Mouse (Mus musculus) midbrain, postnatal 0 days (tissue): Measurements from ENCODE around the gene Glo1. TPM values are rescaled to one million over a fixed set of nuclear protein-coding genes. Genes with fewer than 3 reads are reported as not detected.
A peak's percentile ranks its signal among the peaks of the same experiment; 100 is the strongest.

Source experiments
- ATAC-seq: fragments of 200-750 bp; cut with Nextera tagmentation; 2 replicates; pipeline ENCODE4 v1.8.0; 2017; ENCODE audit warnings: moderate number of reproducible peaks, mild to moderate bottlenecking, moderate TSS enrichment, moderate library complexity; ENCODE audit not compliant: low FRiP score
- DNase-seq: peaks from one replicate; pipeline ENCODE4 v3.0.0-alpha.2; 2015; ENCODE audit warnings: low spot score
- H3K27ac ChIP-seq: fragments of 300-500 bp; sonication (generic); 2 replicates; pipeline ENCODE4 v1.5.1; 2014; ENCODE audit warnings: low read depth, mild to moderate bottlenecking, low read length, mixed read lengths
- H3K27me3 ChIP-seq: fragments of 300-500 bp; sonication (generic); 2 replicates; pipeline ENCODE4 v1.6.1; 2014; ENCODE audit warnings: low read length, control low read depth, mixed read lengths; ENCODE audit not compliant: insufficient read depth
- H3K36me3 ChIP-seq: fragments of 300-500 bp; sonication (generic); 2 replicates; pipeline ENCODE4 v1.6.1; 2014; ENCODE audit warnings: low read length, control low read depth, mixed read lengths; ENCODE audit not compliant: insufficient read depth
- H3K4me1 ChIP-seq: fragments of 300-500 bp; sonication (generic); 2 replicates; pipeline ENCODE4 v1.6.1; 2014; ENCODE audit warnings: mild to moderate bottlenecking, control low read depth, antibody characterized with exemption, low read length, mixed read lengths; ENCODE audit not compliant: insufficient read depth
- H3K4me2 ChIP-seq: fragments of 300-500 bp; sonication (generic); 2 replicates; pipeline ENCODE4 v1.6.1; 2014; ENCODE audit warnings: low read depth, mild to moderate bottlenecking, low read length, mixed read lengths; ENCODE audit not compliant: poor library complexity, severe bottlenecking
- H3K4me3 ChIP-seq: fragments of 300-500 bp; sonication (generic); 2 replicates; pipeline ENCODE4 v1.5.1; 2014; ENCODE audit warnings: low read depth, mild to moderate bottlenecking, low read length, moderate library complexity
- H3K9ac ChIP-seq: fragments of 300-500 bp; sonication (generic); replicated peaks from 2 replicates; pipeline ENCODE4 v1.6.1; 2014; ENCODE audit warnings: mild to moderate bottlenecking, low read length, moderate library complexity, mixed read lengths; ENCODE audit not compliant: poor library complexity, severe bottlenecking
- H3K9me3 ChIP-seq: fragments of 300-500 bp; sonication (generic); 2 replicates; pipeline ENCODE4 v1.6.1; 2016; ENCODE audit warnings: low read length, control low read depth
- CTCF ChIP-seq: IDR thresholded peaks from 2 replicates; pipeline ENCODE4 v1.5.1; 2016; ENCODE audit warnings: antibody characterized with exemption, mild to moderate bottlenecking
- WGBS: fragments of 180-500 bp; shearing (Covaris S2); extraction: QIAGEN DNeasy Blood & Tissue Kit; methylation state at CpG from one replicate; pipeline ENCODE4 v1.1.7; 2014; 5-methylcytosine and 5-hydroxymethylcytosine counted together
- polyA plus RNA-seq: library from polyadenylated mRNA; unstranded; fragments of >200 nt; fragmentation: Nextera tagmentation; extraction: Ambion mirVana; gene quantifications from 2 replicates; pipeline ENCODE4 v1.2.1, GENCODE M21; 2015
- total RNA-seq: library from RNA; depleted of rRNA; stranded (reverse); fragments of >200 nt; gene quantifications from 2 replicates; pipeline ENCODE4 v1.2.3, GENCODE M21; 2014; rRNA removed

Gene Glo1
- total and polyA plus RNA-seq, 2 experiments from 2014 or later = 148 to 197 TPM

GRCm38 (mm10) chr17:30550774-30551107, 75.9 kb downstream of the Glo1 start:
- no peaks in the 10 kb centered on the region for H3K36me3 ChIP-seq
- no peaks in the 10 kb centered on the region for H3K9me3 ChIP-seq
- no peak for TF ChIP-seq CTCF
- no peak overlapping the region for H3K9ac ChIP-seq
- WGBS = 56% methylated on average over 1 of the region's 1 CpGs
- no peak for DNase-seq
- no peak overlapping the region for H3K4me3 ChIP-seq
- H3K4me2 ChIP-seq = no peak overlapping the region
- no peak for ATAC-seq
- H3K4me1 ChIP-seq = 0 out of 2 replicates have a peak, but pooled peaks cover 3% of the 10 kb centered on the region
- no peaks in the 10 kb centered on the region for H3K27me3 ChIP-seq
- no peak overlapping the region for H3K27ac ChIP-seq

GRCm38 (mm10) chr17:30549899-30550773, 76.5 kb downstream of the Glo1 start:
- Histone ChIP-seq H3K36me3 (no peaks in the 10 kb centered on the region), H3K4me3 (no peak overlapping the region), H3K27ac (no peak overlapping the region), H3K9me3 (no peaks in the 10 kb centered on the region), H3K9ac (no peak overlapping the region), H3K4me2 (no peak overlapping the region), H3K4me1 (0 out of 2 replicates have a peak, but pooled peaks cover 3% of the 10 kb centered on the region), H3K27me3 (no peaks in the 10 kb centered on the region)
- 59% methylated on average over 9 of the region's 9 CpGs for WGBS
- DNase-seq = no peak
- no peak for TF ChIP-seq CTCF
- ATAC-seq = no peak

- no peak overlapping the region for H3K9ac ChIP-seq
- H3K9me3 ChIP-seq = no peaks in the 10 kb centered on the region
- no peak overlapping the region for H3K4me3 ChIP-seq
- H3K4me2 ChIP-seq = no peak overlapping the region
- TF ChIP-seq CTCF = no peak
- WGBS = 38% methylated on average over 8 of the region's 8 CpGs
- no peaks in the 10 kb centered on the region for H3K27me3 ChIP-seq
- no peaks in the 10 kb centered on the region for H3K36me3 ChIP-seq
- H3K4me1 ChIP-seq = no peaks in the 10 kb centered on the region
- H3K27ac ChIP-seq = no peak overlapping the region
- DNase-seq = peak; percentile 40
- ATAC-seq = no peak
Observed at GRCm38 (mm10) chr17:30539098-30539497, 87.6 kb downstream of the Glo1 start.

GRCm38 (mm10) chr17:30536651-30537050, 90.0 kb downstream of the Glo1 start:
- DNase-seq (no peak), ATAC-seq (no peak)
- H3K27me3 ChIP-seq = no peaks in the 10 kb centered on the region
- H3K9me3 ChIP-seq = no peaks in the 10 kb centered on the region
- no peaks in the 10 kb centered on the region for H3K4me1 ChIP-seq
- no peak for TF ChIP-seq CTCF
- H3K36me3 ChIP-seq = no peaks in the 10 kb centered on the region
- H3K4me2 ChIP-seq = no peak overlapping the region
- H3K27ac ChIP-seq = no peak overlapping the region
- no peak overlapping the region for H3K9ac ChIP-seq
- H3K4me3 ChIP-seq = no peak overlapping the region
- 43% methylated on average over 5 of the region's 5 CpGs for WGBS

Other genes starting within 250 kb of the Glo1 start
- 81.0 and 85.5 TPM in 2 replicates for gene Btbd9, start 50.4 kb downstream of the Glo1 start, total RNA-seq
- 138 TPM in 2 replicates for gene Btbd9, start 50.4 kb downstream of the Glo1 start, polyA plus RNA-seq
- 4.2 and 5.2 TPM in 2 replicates for gene Dnah8, start 2.5 kb downstream of the Glo1 start, total RNA-seq
- 2.4 and 3.1 TPM in 2 replicates for gene Dnah8, start 2.5 kb downstream of the Glo1 start, polyA plus RNA-seq